Mouse (Mus musculus): ENCODE measurements around the gene Tmem232. TPM values are rescaled to one million over a fixed set of nuclear protein-coding genes. Genes with fewer than 3 reads are reported as not detected.
"Not testable (repeated sequence)": the region's sequence is repeated elsewhere in the genome, so short reads cannot be mapped to it uniquely, and the experiment has no call there.

Tmem232 gene
- polyA plus RNA-seq, 1 experiment from 2014 or later: not detected

DNA sequence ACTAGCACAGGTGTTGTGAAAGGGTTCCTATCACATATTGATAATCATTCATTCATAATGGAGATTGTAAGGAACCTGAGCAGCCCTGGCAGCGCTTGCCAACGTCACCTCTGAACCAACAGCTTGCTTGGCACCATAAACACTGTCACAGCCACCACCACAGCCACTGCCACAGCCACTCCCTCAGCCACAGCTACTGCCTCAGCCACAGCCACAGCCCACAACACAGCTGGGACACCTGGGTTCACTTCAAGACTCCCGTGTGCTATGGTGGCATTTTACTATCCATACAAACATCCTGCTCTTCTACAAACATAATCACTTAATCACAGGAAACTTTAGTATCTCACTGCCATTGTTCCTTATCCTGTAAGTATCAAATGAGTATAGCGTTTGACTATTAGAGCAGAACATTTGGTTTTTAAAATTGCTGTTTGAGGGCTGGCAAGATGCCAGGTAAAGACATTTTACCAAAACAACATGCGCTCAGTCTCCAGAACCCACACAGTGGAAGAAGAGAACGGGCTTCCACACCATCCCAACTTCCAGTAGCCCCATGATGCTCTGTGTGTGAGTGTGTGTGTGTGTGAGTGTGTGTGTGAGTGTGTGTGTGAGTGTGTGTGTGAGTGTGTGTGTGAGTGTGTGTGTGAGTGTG, 20.9 kb upstream of the Tmem232 start:
- no peaks in the 10 kb centered on the region for H3K36me3 ChIP-seq
- H3K27me3 ChIP-seq: no peaks in the 10 kb centered on the region
- no peaks in the 10 kb centered on the region for H3K4me1 ChIP-seq (replicated peaks)
- H3K9me3 ChIP-seq: no peaks in the 10 kb centered on the region
- no peak overlapping the region for H3K4me2 ChIP-seq
- no peak overlapping the region for H3K4me3 ChIP-seq (replicated peaks)
- no peak overlapping the region for H3K27ac ChIP-seq
- H3K9ac ChIP-seq (replicated peaks): no peak overlapping the region
- ATAC-seq (ENCODE audit: insufficient number of reproducible peaks, insufficient read depth, low FRiP score, low TSS enrichment, low read depth): no peak
- WGBS: 68% methylated on average over 6 of the region's 6 CpGs

DNA sequence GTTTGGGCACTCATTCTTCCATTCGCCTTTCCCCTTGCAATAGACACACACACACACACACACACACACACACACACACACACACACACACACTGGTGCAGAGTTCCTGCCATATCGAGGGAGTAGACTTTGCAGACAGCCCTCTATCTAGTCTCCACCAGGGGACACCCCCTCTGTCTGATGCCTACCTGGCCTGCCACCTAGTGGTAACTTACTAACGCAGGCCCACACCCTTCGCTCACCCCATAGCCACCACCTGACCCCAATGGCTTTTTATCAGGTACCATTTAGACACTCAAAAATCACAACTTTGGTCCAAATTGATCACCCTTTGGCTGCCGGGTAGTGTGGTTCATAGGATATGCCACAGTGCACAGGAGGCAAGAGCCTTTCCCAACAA, 18.7 kb upstream of the Tmem232 start:
- Histone ChIP-seq H3K36me3 (no peaks in the 10 kb centered on the region), H3K27me3 (no peaks in the 10 kb centered on the region), H3K4me2 (no peak overlapping the region), H3K9ac (replicated peaks) (no peak overlapping the region), H3K4me3 (replicated peaks) (no peak overlapping the region), H3K27ac (no peak overlapping the region), H3K9me3 (no peaks in the 10 kb centered on the region), H3K4me1 (replicated peaks) (no peaks in the 10 kb centered on the region)
- WGBS: 43% methylated on average over 5 of the region's 5 CpGs
- ATAC-seq (ENCODE audit: insufficient number of reproducible peaks, insufficient read depth, low FRiP score, low TSS enrichment, low read depth): no peak

DNA sequence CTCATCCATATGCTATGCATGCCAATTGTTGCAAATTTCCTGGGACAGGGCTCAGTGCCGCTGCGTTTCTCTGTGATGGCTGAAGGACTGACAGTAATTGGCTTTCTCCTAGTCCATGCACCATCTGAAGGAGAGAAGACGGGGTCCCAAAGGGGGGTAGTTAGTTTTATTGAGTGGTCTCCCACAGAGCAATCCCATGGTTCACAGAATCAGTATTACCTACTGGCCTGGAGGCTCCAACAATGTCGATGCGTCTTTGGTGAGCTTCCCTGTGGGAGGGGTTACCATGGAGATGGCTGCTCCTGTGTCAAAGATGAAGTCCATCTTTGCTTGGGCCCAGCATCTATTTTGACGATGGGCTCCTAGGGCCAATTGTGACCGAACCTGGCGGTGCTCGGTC, 18.2 kb upstream of the Tmem232 start:
- no peak overlapping the region for H3K4me3 ChIP-seq (replicated peaks)
- ATAC-seq (ENCODE audit: insufficient number of reproducible peaks, insufficient read depth, low FRiP score, low TSS enrichment, low read depth): no peak
- H3K36me3 ChIP-seq: no peaks in the 10 kb centered on the region

GRCm38 (mm10) chr17:65558217-65558616, 17.6 kb upstream of the Tmem232 start:
- Histone ChIP-seq H3K4me2 (0 out of 2 replicates have a peak overlapping the region, but pooled peaks have one; percentile 3), H3K9ac (replicated peaks) (no peak overlapping the region), H3K36me3 (no peaks in the 10 kb centered on the region), H3K9me3 (no peaks in the 10 kb centered on the region), H3K27ac (no peak overlapping the region), H3K4me1 (replicated peaks) (no peaks in the 10 kb centered on the region), H3K27me3 (no peaks in the 10 kb centered on the region), H3K4me3 (replicated peaks) (no peak overlapping the region)
- ATAC-seq (ENCODE audit: insufficient number of reproducible peaks, insufficient read depth, low FRiP score, low TSS enrichment, low read depth): no peak
- WGBS: 44% methylated on average over 9 of the region's 9 CpGs

More for the DNA sequence above, 18.2 kb upstream of the Tmem232 start:
- 63% methylated on average over 9 of the region's 9 CpGs for WGBS
- Histone ChIP-seq H3K9ac (replicated peaks) (no peak overlapping the region), H3K9me3 (no peaks in the 10 kb centered on the region), H3K27ac (no peak overlapping the region), H3K27me3 (no peaks in the 10 kb centered on the region), H3K4me1 (replicated peaks) (no peaks in the 10 kb centered on the region), H3K4me2 (0 out of 2 replicates have a peak overlapping the region, but pooled peaks have one; percentile 3)

GRCm38 (mm10) chr17:65557212-65557611, 16.6 kb upstream of the Tmem232 start:
- Histone ChIP-seq H3K36me3 (no peaks in the 10 kb centered on the region), H3K9me3 (no peaks in the 10 kb centered on the region), H3K4me1 (replicated peaks) (no peaks in the 10 kb centered on the region), H3K27ac (no peak overlapping the region), H3K4me2 (no peak overlapping the region), H3K4me3 (replicated peaks) (no peak overlapping the region), H3K9ac (replicated peaks) (no peak overlapping the region), H3K27me3 (no peaks in the 10 kb centered on the region)
- 68% methylated on average over 6 of the region's 6 CpGs for WGBS
- no peak for ATAC-seq (ENCODE audit: insufficient number of reproducible peaks, insufficient read depth, low FRiP score, low TSS enrichment, low read depth)

GRCm38 (mm10) chr17:65556798-65557197, 16.2 kb upstream of the Tmem232 start:
- no peak overlapping the region for H3K9ac ChIP-seq (replicated peaks)
- no peak overlapping the region for H3K4me2 ChIP-seq
- ATAC-seq (ENCODE audit: insufficient number of reproducible peaks, insufficient read depth, low FRiP score, low TSS enrichment, low read depth): no peak
- H3K27ac ChIP-seq: no peak overlapping the region
- no peaks in the 10 kb centered on the region for H3K9me3 ChIP-seq
- H3K4me1 ChIP-seq (replicated peaks): no peaks in the 10 kb centered on the region
- H3K27me3 ChIP-seq: no peaks in the 10 kb centered on the region
- H3K36me3 ChIP-seq: no peaks in the 10 kb centered on the region
- WGBS: 73% methylated on average over 10 of the region's 10 CpGs
- no peak overlapping the region for H3K4me3 ChIP-seq (replicated peaks)

DNA sequence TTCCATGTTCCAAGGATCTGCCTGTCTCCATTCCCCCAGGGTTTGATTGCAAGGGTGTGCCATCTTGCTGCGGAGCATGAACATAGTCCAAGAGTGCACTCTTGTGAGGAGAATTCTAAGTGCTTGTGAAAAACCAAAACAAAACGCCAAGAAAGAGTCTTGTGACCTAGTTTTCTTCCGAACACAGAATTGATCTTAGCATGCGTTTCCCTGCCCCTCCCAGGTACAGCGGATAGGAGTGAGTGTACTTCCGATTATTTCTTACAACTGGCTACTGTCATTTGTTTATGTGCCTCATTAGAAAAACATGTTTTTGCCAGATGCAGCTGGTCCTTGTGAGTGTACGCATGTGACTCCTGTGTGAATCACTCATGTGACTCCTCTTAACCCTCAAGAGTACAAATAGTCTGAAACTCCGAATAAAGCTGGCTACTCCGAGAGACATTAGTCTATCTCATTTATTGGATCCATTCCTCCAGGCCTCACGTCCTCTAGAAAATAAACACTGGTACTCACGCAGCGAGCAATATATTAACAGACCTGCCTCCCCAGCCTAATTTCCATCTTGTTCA, 11.9 kb upstream of the Tmem232 start:
- ATAC-seq (ENCODE audit: insufficient number of reproducible peaks, insufficient read depth, low FRiP score, low TSS enrichment, low read depth): no peak
- no peaks in the 10 kb centered on the region for H3K27me3 ChIP-seq
- no peak overlapping the region for H3K4me3 ChIP-seq (replicated peaks)
- H3K4me2 ChIP-seq: no peak overlapping the region
- no peak overlapping the region for H3K9ac ChIP-seq (replicated peaks)
- no peaks in the 10 kb centered on the region for H3K4me1 ChIP-seq (replicated peaks)
- no peak overlapping the region for H3K27ac ChIP-seq
- no peaks in the 10 kb centered on the region for H3K9me3 ChIP-seq
- H3K36me3 ChIP-seq: no peaks in the 10 kb centered on the region
- WGBS: 74% methylated on average over 12 of the region's 12 CpGs

DNA sequence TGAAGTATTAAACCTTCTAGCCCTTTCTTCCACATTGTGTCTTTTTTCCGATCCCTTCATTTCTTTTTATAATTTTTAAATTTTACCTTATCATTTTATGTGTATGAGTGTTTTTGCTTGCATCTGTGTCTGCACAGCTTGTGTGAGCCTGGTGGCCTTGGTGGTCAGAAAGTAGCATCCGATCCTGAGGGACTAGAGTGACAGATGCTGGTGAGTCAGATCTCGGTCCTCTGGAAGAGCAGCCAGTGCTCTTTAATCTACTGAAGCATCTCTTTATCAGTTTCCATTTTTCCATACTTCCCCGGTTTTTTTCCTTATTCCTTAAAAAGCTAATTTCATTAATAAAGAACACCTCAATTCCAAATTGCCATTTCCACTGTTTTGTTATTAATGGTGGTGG, 9.8 kb upstream of the Tmem232 start:
- H3K9ac ChIP-seq (replicated peaks): no peak overlapping the region
- ATAC-seq (ENCODE audit: insufficient number of reproducible peaks, insufficient read depth, low FRiP score, low TSS enrichment, low read depth): no peak
- H3K4me1 ChIP-seq (replicated peaks): no peaks in the 10 kb centered on the region
- no peak overlapping the region for H3K4me2 ChIP-seq
- WGBS: 85% methylated on average over 4 of the region's 4 CpGs
- H3K27me3 ChIP-seq: no peaks in the 10 kb centered on the region
- H3K9me3 ChIP-seq: no peaks in the 10 kb centered on the region
- H3K27ac ChIP-seq: no peak overlapping the region
- H3K36me3 ChIP-seq: no peaks in the 10 kb centered on the region
- no peak overlapping the region for H3K4me3 ChIP-seq (replicated peaks)

GRCm38 (mm10) chr17:65548698-65549365, 8.2 kb upstream of the Tmem232 start:
- no peak for ATAC-seq (ENCODE audit: insufficient number of reproducible peaks, insufficient read depth, low FRiP score, low TSS enrichment, low read depth)
- WGBS: 81% methylated on average over 18 of the region's 18 CpGs
- H3K36me3 ChIP-seq: no peaks in the 10 kb centered on the region
- H3K4me3 ChIP-seq (replicated peaks): no peak overlapping the region
- no peak overlapping the region for H3K4me2 ChIP-seq
- H3K9ac ChIP-seq (replicated peaks): no peak overlapping the region
- H3K4me1 ChIP-seq (replicated peaks): no peaks in the 10 kb centered on the region
- no peaks in the 10 kb centered on the region for H3K27me3 ChIP-seq
- no peak overlapping the region for H3K27ac ChIP-seq
- no peaks in the 10 kb centered on the region for H3K9me3 ChIP-seq

DNA sequence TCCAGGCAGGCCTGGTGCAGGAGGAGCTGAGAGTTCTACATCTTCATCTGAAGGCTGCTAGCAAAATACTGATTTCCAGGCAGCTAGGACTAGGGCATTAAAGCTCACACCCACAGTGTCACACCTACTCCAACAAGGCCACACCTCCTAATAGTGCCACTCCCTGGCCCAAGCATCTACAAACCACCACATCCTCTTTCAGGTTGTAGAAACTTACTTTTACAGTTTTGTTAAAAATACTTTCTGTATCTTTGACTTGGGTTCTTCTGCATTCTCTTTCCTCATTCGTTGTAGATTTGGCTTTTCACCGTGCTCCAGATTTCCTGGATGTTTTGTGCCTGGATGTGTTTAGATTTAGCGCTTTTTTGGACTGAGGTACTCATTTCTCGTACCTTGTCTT, 5.6 kb upstream of the Tmem232 start:
- H3K9me3 ChIP-seq; H3K4me2 ChIP-seq; H3K27me3 ChIP-seq; H3K9ac ChIP-seq (replicated peaks); H3K27ac ChIP-seq; H3K36me3 ChIP-seq; ATAC-seq (ENCODE audit: insufficient number of reproducible peaks, insufficient read depth, low FRiP score, low TSS enrichment, low read depth); H3K4me3 ChIP-seq (replicated peaks); H3K4me1 ChIP-seq (replicated peaks): not testable (repeated sequence)
- WGBS: 91% methylated on average over 4 of the region's 4 CpGs

GRCm38 (mm10) chr17:65536156-65536555, 4.4 kb downstream of the Tmem232 start:
- no peaks in the 10 kb centered on the region for H3K36me3 ChIP-seq
- H3K4me2 ChIP-seq: no peak overlapping the region
- H3K4me3 ChIP-seq (replicated peaks): no peak overlapping the region
- H3K9me3 ChIP-seq: no peaks in the 10 kb centered on the region
- no peaks in the 10 kb centered on the region for H3K27me3 ChIP-seq
- no peak for ATAC-seq (ENCODE audit: insufficient number of reproducible peaks, insufficient read depth, low FRiP score, low TSS enrichment, low read depth)
- H3K4me1 ChIP-seq (replicated peaks): peaks cover 4% of the 10 kb centered on the region; the same call in 1 of the 2 replicates
- H3K9ac ChIP-seq (replicated peaks): no peak overlapping the region
- 19% methylated on average over 3 of the region's 3 CpGs for WGBS
- H3K27ac ChIP-seq: no peak overlapping the region

Data from limb, embryonic 12.5 days (tissue).